Mouse (Mus musculus) adipocyte (in vitro differentiated cells): Measurements from ENCODE around the gene Trim25.
A peak's percentile ranks its signal among the peaks of the same experiment; 100 is the strongest.
"Not testable (repeated sequence)": the region's sequence is repeated elsewhere in the genome, so short reads cannot be mapped to it uniquely, and the experiment has no call there.

Experiments
- DNase-seq: peaks from one replicate; pipeline ENCODE4 v3.0.0-alpha.2; 2016; ENCODE audit warnings: low spot score

Gene Trim25

DNA sequence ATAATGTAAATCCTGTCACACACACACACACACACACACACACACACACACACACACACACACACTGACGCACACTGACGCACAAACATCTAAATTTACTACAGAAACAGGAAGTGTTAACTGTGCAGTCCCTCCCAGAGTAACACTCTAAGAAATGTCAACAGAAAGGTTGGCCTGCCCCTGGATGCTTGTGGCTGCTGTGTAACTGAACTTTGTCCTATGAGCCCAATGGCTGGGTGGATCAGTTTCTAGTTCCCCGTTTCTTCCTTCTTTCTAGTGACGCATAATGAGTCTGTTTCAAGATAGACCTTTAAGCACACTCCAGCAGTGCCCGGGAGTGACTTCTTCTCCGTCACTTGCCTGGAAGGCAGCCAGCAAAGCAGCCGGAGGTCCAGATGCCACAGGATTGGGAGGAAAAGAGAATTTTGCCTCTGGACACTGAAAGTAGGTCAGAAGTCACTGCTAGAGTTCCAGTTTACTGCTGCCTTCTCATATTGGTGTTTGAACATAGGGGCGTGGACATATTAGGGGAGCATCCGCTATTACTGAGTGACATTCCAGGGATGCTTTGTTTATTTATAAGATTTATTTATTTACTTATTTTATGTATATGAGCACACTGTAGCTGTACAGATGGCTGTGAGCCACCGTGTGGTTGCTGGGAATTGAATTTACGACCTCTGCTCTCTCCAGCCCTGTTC is 25.2 kb downstream of the Trim25 start:
- peak; percentile 99 for DNase-seq

GRCm38 (mm10) chr11:89025603-89026002 is 26.4 kb downstream of the Trim25 start:
- DNase-seq = peak; percentile 8

- no peak for DNase-seq
Observed at GRCm38 (mm10) chr11:89026117-89026516, 26.9 kb downstream of the Trim25 start.

DNA sequence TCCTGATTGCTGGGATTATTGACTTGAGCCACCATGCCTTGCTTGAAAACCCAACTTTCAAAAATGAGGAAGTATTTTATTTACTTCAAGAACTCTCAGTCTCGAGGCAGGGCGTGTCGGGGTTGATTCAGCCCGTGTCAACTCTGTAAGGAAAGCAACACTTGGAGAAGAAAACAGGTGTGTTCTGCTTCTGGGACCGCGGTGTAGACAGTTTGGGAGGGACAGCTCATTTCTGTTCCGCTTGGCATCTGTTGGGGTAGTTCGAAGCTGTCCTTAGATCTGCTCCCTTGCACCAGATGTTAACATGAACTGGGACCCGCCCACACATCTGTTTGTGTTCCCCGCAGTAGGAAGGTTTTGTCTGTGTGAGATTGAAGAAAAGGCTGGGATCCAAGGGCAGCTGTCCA is 28.8 kb downstream of the Trim25 start:
- peak; percentile 24 for DNase-seq

GRCm38 (mm10) chr11:89028871-89029405 is 29.8 kb downstream of the Trim25 start:
- DNase-seq = no peak

GRCm38 (mm10) chr11:89030552-89030951 is 31.4 kb downstream of the Trim25 start:
- DNase-seq = no peak

DNA sequence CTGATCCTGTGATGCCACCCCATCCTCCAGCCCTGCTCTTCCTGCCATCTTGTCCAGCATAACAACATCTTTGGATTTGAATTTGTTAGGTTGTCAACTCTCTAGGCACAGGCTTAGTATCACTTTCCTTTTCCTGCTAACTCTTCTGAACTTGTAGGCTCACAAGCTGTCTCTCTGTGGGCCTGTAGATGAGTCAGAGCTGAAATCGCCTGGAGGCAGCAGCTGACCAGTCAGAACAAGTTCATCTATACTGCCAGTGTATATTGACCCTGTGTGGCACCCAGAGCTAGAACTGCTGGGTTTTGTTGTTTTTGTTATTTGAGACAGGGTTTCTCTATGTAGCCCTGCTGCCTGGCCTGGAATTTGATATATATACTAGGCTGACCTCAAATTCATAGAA is 32.0 kb downstream of the Trim25 start:
- peak; percentile 39 for DNase-seq

DNA sequence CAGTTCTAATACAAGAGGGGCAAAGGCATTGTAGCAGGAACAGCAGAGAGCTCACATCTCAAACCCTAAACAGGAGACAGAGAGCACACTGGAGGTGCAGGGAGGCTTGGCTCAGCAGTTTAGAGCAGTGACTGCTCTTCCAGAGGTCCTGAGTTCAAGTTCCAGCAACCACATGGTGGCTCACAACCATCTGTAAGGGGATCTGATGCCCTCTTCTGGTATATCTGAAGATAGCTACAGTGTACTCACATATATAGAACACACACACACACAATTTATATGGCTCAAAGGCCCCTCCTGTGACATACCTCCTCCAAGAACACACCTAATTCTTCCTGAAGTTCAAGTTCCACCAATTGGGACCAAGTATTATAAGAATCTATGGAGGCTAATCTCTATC is 35.4 kb downstream of the Trim25 start:
- DNase-seq = no peak

DNA sequence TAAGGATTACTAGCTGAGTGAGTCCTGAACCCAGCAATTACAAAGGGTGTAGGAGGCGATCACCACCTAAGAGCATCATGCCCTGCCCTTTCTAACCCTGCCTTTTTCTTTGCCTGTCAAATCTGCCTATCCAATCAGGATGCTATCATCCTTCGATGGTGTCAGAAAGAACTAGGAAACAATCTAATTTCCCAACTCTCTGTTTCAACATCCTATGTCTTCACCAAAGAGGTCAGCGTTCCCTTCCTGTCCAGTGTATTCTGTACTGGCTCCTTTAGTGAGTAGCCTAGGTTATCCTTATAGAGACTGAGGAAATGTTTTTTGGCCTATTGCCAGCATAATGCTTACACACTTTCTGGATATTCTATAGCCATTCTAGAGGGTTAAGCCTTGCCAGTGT is 36.4 kb downstream of the Trim25 start:
- no peak for DNase-seq

GRCm38 (mm10) chr11:89038496-89038895 is 39.3 kb downstream of the Trim25 start:
- no peak for DNase-seq

DNA sequence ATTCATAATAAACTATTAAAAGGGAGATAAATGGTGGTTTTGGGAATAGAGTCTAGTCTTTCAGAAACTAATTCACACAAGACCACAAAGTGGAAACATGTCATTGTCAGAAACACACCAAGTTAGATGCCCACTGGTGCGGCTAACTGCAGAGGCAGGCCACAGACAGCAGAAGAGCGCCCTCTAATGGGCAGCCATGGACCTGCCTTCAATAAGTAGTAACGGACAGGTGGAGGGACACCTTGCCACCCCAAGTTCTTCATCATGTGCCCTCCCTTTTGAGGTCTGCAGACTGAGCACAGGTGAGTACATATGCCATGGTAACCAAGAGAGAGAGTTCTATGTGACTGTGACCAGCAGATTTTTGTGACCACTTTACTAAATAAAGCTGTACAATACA is 40.1 kb downstream of the Trim25 start:
- peak; percentile 66 for DNase-seq

DNA sequence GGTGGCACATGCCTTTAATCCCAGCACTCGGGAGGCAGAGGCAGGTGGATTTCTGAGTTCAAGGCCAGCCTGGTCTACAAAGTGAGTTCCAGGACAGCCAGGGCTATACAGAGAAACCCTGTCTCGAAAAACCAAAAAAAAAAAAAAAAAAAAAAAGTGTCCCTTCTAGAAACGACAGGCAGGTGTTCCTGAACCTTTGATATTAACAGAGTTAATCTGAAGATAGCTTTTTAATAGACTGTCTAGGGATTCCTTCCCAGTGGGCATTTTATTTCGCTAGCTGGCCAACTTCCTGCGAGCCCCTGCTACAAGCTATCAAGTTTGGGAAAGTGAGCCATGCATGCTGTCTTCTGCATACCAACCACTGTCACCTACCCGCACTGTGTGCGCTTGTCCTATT is 41.9 kb downstream of the Trim25 start:
- DNase-seq = not testable (repeated sequence)

DNA sequence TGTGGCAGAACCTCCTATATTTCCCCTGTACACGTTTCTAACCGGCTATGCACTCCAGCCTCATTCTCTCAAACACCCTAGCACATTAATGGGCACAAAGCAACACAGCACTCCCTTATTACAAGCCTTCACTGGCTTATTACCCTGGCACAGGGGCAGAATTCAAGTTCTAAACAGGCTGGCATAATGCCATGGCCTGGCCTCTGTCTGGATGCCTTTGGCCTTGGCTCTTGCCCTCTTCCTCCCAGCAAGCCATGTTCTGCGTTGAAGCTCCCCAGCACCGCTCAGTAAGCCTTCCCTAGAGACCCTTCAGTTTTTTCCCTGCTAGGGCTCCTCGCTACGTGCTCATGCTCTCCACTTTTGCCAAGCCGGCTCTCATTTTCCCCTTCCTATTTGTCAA is 43.9 kb downstream of the Trim25 start:
- DNase-seq = peak; percentile 59

DNA sequence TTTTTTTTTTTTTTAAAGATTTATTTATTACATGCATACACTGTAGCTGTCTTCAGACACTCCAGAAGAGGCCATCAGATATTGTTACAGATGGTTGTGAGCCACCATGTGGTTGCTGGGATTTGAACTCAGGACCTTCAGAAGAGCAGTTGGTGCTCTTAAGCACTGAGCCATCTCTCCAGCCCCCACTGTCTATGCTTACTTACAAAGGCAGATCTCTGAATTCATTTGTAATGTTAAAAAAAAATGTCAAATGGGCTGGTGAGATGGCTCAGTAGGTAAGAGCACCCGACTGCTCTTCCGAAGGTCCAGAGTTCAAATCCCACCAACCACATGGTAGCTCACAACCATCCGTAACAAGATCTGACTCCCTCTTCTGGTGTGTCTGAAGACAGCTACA is 46.3 kb downstream of the Trim25 start:
- not testable (repeated sequence) for DNase-seq

DNA sequence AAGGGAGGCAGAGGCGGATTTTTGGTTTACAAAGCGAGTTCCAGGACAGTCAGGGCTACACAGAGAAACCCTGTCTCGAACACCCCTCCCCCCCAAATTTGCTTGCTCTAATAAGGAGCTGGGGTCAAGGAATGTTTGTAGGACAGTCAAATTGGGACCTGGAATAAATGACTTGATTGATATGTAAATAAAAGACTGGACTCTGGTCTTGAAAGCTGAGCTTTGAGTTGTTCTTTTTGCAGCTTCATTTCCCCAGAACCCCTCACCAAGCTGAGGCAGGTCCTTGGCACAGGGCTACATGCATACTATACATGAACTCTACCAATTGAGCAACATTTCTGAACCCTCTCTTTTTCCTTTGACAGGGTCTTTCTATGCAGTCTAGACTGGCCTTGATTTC is 46.8 kb downstream of the Trim25 start:
- DNase-seq = no peak

DNA sequence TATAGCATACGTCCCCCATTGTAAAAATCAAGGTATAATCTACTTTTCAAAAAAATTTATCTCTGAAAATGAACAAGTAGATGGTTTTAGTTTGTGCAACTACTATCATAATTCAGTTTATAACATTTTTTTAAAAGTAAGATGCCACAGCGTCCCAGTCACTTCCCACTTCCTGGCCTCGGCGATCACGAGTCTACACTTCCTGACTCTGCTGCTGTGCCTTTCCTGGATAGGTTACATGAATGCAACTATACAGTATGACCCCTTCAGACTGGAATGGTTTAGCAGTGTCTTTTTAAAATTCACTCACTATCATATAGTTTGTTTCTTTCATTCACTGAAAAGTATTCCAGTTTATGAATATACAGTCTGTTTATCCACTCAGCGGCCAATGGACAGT is 52.6 kb downstream of the Trim25 start:
- no peak for DNase-seq

- peak; percentile 34 for DNase-seq
Observed at GRCm38 (mm10) chr11:89055931-89056690, 56.9 kb downstream of the Trim25 start.

DNA sequence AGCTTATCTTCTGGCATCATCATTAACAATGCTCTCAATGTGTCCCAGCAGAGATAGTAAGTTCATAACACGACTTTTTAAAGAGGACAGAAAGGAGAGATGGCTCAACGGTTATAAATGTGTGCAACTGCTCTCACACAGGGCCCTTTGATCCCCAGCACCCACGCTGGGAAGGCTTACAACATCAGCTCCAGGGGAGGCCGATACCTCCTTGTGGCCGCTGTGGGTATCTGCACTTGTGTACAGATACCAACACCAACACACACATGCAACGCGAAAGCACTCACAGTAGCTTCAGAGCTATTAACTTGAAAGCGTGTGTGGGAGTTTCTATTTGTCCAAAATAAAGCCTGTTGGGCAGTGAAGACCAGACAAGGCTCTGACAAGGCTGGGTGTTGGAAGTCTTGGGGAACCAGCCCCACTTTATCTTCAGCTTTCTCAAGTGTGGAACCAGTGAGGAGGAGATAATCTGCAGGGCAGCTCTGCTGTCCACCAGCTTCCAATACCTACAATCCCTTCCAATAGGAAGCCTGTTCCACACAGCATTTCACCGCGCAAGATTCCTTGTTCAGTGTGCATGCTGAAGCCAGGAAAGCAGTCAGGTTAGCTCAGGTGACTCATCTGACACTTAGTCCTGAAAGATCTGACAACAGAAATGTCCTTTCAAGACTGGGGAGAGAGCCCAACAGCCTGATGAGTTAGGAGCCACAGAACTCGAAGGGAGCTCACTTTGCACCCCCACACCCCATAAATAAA is 59.5 kb downstream of the Trim25 start:
- DNase-seq = peak; percentile 31

DNA sequence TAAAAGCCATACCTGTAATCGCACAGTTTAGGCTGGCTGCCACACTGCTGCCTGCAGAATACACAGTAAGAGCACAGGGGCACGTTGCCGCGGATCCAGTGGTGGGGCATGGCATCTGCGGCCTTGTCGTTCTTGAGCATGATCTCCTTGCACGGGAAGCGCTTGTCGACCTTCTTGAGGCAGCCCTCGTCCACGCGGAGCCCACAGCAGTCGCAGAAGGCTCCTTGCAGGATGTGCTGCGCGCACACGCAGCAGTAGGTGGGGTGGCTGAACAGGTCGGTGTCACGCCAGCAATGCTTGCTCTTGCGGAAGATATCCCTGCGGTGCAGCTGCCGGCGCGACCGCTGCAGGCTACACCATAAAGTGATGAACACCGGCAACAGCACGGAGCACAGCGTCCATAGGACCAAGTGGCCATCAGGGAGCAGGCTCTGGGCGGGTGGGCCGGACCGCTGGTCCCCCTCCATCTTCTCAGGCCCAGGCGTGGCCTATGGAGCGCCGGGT is 60.8 kb downstream of the Trim25 start:
- peak; percentile 30 for DNase-seq

DNA sequence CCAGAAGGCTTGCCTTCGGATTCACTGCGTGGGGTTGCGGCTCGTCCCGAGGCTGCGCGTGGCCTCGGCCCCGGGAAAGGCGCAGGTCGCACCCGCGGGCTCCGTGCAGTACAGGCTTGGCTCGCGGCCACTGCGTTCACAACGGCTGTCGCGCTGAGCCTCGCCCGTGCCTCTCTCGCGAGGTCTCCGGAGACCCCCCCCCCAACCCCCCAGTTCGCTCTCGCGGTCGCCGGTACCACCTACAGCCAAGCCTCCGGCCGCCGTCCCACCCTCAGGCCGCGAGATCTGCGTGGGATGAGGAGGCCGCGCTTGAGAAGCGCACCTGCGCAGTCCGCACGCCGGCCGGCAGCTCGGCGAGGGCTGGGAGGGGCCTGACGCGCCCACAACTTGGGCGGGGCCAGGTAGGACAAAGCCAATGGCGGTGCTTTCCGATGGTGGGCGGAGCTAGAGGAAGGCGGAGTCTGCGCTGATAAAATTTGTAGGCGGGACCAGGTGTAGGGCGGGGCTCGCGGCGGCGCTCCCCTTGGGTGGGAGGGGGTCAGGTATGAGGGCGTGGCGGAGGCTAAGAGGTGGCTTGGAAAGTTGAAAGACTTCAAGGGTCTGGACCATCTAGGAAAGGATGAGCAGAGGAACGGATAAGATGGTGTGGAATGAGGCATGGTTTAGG is 61.4 kb downstream of the Trim25 start:
- DNase-seq = peak; percentile 92

DNA sequence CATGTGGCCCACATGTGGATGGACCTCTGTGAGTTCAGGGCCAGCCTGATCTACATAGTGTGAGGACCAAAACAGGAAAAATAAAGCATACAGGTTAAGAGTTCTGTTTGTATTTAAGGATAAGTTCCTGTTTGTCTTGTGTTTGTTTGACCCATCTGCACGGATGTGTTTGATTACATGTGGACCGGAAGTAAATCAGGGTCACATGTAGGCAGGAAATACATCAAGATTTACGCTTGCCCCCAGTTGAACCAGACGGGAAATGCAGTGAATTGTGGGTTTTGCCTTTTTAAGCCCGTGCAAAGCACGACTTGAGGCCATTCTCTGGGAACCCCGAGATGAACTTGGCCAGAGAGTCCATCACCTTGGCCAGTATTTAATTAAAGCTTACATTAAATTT is 62.2 kb downstream of the Trim25 start:
- DNase-seq = no peak

- no peak for DNase-seq
Observed at GRCm38 (mm10) chr11:89064312-89064711, 65.1 kb downstream of the Trim25 start.
